Mouse (Mus musculus) left cerebral cortex, adult 9 months (tissue): ENCODE data around the gene Meis2.

Experiments
- DNase-seq, 2 experiments: peaks; one replicate each; pipeline ENCODE4 v3.0.0; 2022; ENCODE audit warnings: low spot score in 2 of 2

Gene Meis2

DNA sequence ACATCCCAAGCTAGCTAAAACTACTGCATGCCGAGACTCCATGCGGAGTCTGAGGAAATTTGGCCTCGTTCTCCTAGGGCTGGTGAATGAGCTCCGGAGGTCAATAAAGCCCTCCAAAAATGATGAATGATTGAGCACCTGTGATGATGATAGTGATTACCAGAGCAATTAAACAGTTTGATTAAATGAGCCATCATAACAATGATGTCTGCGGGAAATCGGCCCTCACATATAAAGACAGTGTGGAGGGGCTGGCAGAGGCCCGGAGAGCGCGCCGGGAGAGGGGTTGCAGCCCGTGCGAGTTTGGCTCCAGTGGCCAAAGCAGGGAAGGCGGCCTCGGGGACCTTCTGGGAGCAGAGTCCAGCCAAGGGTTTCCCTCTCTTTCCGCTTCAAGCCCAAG, 2.1 kb upstream of the Meis2 start:
- DNase-seq, result no peak

DNA sequence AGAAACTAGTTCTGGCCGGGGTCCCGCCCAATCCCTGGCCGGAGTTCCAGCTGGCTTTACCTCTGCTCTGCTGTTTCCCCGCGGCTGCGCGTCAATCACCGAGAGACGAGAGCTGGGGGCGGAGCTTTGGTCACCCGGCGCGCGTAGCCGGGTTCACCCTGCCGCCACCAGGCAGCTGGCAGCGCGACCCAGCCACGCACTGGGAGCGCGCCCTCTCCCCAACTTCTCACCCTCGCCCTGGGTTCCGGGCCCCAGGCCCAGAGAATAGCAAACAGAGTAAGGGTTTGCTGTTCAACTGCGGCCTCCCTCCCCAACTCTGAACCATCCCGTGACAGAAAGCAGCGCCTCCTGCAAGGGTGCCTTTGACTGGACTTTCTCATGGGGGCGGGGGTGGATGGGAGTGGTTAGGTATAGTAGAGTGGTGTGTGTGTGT, 1.4 kb upstream of the Meis2 start:
- DNase-seq, result no peak

DNA sequence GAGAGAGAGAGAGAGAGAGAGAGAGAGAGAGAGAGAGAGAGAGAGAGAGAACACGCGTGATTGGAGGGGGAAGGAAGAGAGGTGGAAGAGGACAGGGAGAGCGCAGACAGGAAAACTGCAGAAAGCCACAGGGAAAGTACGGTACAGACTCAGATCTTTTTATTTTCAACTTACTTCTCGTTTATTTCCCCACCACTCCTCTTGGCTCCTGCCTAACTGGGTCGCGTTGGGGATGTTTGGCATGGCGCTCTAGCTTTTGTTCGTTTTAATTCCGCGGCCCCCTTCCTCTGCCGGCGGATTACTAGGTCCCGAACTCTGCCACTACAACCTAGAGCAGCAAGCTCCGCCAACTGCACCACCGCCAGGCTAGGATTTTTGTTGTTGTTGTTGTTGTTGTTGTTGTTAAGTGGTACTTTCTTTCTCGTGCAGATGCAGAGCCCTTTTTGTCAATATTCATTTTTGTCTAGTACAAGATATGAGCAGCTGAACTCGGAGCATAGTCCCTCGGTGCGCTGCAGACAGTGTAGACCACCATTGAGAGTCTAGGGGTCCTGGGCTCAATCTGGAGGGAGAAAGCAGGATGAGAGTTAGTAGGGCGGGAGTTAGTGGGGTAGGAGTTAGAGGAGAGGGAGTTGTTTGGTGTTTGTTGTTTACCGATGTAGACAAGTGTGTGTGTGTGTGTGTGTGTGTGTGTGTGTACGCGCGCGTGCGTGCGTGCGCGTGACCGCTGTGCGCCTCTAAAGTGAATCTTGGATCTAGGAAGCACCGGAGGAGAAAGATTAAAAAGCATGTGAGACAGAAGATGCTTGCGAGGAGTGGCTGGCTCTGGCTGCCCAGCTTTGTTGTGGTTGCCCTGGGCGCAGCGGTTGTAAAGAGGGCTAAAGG, 660 bp upstream of the Meis2 start:
- DNase-seq, result no peak

DNA sequence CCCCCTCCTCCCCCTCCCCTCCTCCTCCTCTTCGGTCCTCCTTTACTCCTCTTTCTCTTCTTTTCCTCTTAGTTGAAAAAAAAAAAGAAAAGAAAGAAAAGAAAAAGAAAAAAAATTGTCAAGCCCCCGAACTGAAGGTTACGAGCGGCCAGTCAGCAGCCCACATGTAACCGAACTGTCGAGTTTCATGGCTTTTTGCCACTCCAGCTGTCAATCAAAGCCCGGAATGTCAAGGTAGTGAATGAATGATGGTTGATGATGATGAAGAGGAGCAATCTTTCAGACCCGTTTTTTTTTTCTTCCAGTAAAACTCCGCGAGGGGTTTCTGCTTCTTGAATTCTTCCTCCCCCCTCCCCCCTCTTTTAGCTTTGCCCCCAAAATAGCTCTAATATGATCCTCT, 582 bp downstream of the Meis2 start:
- DNase-seq, result no peak

DNA sequence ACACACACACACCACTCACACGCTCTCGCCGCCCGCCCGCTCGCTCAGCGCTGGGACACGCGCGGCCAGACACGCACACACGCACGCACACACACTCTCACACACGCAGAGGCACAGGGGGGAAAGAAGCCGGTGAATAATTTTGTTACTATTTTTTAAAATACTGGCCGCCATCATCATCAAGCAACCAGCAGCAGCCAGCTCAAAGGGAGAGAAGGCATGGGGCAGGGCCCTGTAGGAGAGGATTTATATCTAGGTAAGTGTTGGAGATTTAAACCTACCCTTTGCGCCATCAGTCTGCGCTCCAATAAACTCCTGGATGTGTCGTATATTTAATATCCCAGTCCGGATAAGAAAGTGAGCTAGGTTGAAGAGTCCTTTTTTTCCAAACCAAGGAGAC, 1.1 kb downstream of the Meis2 start:
- no peak for DNase-seq

DNA sequence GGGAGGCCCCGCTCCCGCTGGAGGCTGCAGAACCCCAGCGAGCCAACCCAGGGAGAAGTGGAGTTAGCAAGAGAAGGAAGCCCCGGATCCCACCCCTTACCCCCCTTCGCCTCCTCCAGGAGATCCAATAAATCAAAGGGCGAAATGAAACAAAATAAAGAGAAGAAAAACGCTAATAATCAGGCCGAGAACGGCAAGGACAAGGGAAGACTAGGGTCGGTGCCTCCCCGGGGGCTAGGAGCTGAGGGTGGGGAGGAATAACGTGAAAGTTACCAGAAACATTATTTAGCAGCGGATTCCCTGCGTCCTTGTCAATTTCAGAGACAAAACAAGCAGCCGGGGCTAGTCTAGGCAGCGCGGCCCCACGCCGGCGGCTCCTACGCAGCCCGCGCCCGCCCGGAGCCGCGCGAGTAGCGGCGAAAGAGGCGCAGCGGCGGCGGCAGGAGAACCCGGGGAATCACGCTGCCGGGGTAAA, 1.8 kb downstream of the Meis2 start:
- DNase-seq, result no peak

DNA sequence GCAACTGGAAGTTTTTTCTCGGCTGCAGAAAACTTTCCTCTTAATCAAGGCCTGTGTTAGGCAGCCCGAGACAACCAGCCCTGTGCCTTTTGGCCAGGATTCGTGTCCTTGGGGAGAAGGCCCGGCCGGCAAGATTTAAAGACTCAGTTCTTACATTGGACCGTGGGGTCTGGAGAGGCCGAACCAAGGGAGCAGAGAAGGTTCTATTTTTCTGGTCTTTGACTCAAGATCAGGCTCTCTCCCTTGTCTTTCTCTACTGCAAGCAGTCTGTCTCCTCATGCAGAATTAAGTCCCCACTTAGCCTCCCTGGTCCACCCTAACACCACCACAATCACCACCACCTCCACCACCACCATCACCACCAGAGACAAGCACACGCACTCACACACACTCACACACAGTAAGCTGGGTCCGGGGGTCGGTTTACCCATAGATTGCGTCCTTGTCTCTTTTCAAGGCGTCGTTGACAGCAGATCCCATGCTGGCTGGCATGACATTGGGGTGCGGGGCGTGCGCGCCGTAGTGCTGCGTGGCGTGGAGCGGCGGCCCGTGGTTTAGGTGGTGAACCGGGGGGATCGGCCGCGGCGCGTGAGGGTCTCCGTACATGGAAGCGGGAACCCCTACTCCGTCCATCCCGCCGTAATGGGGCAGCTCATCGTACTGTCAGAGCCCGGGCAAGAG, 2.7 kb downstream of the Meis2 start:
- DNase-seq, result no peak

DNA sequence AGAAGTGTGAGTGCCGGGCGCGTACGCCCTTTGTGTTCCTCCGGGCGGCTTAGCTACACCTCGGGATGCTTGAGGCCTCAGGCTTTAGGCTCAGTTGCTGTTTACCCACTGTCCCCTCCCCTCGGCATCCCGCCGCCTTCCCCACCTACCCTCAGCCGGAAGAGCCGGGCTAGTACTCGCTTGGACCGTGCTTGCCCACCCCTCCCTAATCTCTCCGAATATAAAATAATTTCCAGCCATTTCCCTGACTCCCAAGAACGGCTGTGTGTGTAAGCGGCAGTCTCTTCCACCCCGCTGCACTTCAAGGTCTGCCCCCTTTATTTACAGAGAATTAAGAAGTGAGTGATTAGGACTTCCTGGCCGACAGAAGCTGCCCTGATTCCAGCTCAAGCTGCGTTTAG, 3.4 kb downstream of the Meis2 start:
- no peak for DNase-seq

DNA sequence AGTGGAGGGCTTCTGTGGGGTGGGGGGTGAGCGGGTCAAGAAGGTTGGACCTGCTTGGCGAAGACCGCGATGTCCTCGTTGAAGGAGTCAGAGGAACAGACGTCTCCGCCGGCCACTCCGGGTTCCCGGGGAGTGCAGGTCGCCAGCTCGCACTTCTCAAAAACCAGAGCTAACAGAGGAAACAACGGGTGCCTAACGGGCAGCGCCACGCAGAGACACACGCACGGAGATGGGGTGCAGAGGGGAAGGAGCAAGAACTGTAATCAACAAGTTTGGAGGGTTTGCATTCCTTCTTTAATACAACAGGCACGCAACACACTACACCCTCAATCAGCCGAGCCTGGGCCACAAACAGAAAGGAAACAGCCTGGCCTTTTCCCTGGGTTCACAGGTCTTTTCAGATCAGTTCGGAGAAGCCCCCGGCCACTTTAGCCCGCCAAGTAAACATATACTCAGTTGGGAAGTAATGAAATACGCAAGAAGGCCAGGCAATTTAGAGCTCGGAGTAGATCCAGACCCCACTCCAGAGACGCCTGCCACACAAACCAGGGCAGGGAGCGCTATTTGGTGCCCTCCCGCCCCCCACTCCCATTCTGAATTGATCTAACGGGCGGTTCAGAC, 4.1 kb downstream of the Meis2 start:
- no peak for DNase-seq

DNA sequence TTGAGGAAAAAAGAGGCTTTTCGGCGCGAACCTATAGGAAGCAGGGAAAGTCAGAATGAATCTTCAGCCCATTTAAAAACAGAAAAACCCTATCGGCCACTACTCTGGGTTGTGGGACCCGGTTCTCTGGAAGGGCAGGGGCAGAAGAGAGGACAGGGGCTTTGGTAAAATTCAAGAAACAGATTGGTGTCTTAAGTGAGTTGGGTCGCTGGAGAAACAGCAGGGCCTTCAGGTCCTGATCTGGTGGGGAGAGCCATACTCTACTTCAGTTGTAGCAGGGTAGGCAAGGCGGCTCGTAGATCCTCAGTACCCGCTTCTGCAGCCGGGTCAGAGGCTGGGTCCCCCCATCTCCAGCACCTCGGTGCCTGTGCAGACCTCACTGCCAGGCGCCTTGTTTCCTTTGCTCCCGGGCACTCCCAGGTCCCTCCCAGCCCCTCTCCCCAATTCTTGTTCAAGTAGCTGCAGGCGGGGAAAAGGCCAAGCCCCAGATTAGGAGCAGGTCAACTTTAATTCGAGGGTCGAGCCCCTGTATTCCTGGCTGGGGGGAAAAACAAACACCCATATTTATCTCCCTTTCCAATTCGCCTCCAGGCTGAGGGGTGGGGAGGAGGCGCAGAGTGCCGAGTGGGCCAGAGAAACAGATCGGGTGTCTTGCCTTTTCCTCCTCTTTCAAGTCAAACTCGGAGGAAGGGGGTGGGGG, 4.8 kb downstream of the Meis2 start:
- no peak for DNase-seq

DNA sequence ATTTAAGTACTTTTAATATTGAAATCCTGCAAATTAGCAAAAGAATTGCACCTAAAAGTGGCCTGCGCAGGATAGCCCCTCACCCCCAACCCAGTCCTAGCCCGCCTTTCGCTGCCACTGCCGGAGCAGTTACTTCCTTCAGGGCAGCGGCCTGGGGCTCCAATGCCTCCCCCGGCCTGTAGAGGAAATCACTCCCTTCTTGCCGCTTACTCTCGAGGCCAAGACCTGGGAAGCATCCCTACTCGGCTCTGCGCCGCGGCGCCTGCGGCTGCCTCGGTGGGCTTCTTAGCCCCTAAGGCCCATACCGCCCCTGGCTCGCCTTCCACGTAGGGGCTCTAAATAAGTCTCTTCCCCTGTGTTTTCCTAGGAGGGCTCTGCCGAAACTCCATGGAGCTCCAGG, 5.4 kb downstream of the Meis2 start:
- no peak for DNase-seq

DNA sequence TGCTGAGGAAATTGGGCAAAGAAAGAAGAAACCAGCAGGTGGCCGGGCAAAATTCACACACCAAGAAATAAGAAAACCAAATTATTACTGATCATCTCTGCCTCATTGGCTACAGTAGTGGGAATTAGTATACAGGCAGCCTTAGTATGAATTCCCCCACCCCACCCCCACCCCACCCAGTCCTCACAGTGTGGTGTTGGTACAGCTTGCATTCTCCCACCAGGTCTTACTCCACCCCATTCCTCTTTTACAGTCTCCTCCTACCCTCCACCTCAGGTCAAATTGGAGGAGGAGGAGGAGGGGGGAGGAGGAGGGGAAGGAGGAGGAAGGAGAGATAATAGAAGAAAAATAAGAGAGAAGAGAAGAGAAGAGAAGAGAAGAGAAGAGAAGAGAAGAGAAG, 6.0 kb downstream of the Meis2 start:
- DNase-seq, result no peak

DNA sequence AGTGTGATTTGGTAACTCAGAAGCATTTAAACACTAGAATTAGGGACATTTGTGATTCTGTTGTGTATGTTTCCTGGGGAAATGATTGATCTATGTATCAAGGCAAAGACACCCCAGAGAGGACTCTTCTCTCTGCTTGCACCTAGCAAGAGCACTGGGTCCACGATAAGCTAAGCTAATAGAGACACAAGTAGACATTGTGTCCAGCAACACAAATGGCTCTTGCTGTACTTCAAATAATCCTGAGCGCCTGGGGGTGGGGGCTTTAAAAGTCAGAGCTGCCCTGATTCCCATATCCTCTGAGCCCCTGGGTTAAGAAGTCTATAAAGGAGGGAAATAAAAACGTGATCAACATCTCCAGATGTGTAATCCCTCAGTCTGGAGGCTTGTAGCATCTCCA, 6.6 kb downstream of the Meis2 start:
- no peak for DNase-seq

DNA sequence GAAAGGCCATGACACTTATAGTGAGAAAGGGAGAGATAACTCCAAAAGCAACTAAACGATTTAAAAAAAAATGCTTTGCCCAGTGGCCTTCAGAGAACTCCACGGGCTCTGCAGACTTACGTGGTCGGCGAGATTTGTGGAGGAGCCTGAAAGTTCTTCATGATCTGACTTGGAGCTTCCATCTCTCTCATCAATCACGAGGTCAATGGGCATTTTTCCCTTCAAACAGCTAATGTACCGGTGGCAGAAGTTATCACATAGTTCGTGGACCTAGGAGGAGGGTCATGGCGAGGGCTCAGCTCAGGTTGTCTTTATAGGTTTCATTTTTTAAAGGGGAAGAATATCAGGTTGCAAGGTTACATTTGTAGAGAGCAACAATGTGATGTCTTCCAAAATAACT, 7.1 kb downstream of the Meis2 start:
- no peak for DNase-seq

DNA sequence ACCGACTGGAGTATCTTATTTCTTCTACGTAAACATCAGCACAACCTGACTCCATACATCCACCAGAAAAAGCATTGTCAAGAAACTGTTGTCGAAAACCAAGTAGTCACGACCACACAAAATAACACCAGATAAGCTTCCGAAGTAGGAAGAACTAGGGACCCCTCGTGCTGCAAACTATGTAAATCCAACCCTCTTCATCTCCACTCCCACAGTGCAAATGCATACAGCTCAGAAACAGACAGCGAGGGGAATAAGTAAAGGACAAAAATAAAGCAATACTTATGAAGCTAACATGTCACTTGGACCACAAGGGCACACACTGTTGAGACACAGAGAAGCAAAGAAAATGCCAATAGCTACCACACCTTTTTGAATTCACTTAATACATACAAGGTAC, 8.8 kb downstream of the Meis2 start:
- DNase-seq, result no peak

DNA sequence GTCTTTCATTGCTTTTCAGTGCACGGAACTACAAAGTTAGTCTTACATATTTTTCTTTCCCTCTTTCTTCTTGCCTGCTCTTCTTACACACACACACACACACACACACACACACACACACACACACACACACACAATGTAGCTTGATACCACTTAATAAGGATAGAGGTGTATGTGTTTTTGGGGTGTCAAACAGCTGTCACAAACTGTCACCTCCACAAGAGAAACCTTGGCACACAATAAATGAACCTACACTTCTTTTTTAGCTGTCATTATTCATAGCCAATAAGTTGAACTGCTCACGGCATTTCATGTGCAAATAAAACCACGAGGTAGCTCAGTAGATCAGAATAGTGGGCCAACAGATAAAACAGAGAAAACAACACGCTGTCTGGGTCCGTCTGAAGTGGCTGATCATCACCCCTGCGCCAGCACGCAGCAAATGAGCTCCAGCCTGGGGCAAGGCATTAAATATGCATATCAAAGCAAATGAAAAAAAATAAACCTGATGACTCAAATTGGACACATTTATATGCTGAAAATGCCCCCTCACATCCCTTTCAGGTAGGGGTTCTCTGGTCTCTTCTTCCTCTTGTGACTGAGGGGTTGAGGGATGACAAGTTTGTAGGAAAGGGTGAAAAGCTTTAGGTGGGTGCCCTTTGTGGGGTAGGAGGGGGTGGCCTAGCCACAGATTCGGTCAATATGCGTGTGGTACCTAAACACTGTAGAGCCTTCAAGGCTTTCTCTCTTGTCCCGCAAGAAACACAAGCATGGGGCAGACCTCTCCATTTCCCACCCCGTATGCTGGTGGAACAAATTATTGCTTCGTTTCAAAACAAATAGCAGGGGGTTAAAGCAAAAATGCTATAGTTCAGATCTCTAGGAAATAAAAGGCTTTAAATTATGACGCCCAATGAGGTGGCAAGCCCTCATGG, 9.7 kb downstream of the Meis2 start:
- DNase-seq, result no peak

DNA sequence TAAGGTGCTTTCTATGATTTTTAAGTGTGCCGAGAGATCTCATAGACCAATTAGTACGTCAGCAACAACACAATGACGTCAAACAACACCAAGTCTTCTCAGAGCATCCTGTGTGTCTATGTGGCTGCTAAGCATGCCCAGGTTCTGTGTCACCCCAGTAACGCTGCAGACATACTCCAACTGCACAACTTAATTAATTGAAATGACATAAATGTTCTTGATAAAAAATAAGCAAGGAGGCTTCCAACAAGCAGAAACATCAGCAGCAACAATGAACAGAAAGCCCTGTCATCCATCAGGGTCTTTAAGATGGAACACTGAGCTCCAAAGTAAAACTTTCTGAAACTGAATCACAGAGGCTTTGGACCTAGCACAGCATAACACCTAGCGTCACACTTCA, 11.7 kb downstream of the Meis2 start:
- no peak for DNase-seq

DNA sequence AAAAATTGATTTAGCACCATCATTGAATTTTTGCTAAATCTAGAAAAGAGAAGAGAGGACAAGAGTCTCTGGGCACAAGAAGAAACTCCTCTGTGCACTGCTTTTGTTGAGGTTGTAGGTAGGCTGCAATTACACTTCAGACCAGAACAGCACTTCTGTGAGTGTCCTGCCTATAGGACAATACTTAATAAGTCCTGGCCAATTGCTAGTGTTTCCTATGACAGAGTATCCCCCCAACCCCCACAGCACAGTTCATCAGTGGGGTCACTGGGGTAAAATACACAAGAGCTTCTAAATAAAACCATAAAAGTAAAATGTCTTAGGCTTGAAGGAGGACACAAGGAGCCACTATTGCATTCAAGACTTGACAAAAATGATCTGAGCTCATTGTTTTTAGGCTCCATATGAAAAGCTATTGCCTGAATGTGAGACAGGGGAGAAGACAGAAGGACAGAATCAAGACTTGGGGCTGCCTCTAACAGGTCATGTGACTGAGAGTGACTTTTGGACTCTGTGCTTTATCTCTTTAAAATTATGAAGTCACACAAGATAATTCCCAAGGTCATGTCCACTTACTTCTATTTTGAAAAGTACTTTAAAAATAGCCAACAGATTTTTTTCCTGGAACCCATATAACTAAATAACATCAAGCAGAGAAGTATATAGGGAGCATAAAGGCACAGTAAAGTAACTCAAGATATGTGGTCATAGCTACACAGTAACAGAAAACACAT, 12.8 kb downstream of the Meis2 start:
- no peak for DNase-seq

DNA sequence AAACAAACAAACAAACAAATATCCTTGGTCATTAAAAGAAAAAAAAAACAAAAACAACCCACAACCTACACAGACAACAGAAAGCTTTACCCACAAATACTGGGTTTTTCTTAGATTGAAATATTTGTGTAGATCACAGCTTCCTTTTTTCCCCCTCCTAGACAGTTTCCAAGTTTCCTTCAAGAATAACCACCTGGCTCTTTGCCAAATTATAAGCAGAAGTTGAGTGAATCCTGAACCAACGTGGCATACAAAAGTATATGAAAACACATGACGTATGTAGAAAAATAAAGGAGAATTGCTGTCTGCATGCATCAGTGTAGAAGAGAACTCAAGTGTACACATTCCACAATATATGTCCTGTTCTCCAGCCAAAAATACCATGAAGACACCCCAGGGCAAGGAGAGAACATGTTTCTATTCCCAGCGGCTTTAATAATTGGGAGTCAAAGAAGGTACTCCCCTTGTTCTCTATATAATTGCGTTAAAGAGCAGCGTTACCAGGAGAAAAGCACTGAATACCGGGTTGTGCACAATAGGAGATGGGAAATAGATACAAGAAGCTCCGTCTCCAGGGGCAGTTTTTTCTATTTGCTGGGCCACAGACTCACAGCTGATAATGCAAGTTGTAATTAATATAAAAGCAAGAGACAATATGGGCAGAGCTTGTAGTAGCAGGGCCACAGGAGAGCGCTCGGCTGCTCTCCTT, 13.6 kb downstream of the Meis2 start:
- DNase-seq, result no peak

DNA sequence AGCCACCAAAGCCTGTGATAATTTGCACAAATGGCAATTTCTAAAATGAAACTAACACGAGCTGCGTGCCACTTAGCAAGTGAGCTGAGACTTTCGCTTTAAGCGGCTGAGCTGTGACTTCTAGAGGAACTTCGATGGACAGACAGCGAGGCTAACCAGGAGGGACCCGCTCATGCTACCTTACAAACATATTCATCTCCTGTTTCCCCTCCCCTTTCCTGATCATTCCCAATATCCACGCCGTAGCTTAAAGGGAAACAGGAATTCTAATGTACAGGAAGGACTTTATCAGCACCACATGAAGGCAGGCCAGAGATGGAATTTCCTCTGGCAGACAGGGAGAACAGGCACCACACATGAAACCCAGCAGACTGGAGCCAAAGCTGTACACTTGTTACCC, 15.9 kb downstream of the Meis2 start:
- no peak for DNase-seq
